Mouse (Mus musculus): Measurements from ENCODE around the gene Scpep1. TPM values are rescaled to one million over a fixed set of nuclear protein-coding genes. Genes with fewer than 3 reads are reported as not detected.

Gene Scpep1
- total and polyA plus RNA-seq, 2 experiments from 2014 or later = 26.0 to 33.3 TPM

GRCm38 (mm10) chr11:88948896-88949295 lies 6.4 kb downstream of the Scpep1 start:
- Histone ChIP-seq H3K27me3 (ENCODE audit: insufficient read depth, low read length) (no peaks in the 10 kb centered on the region), H3K9me3 (ENCODE audit: low read length) (no peaks in the 10 kb centered on the region), H3K27ac (no peak overlapping the region), H3K4me3 (ENCODE audit: low read length) (no peak overlapping the region), H3K36me3 (ENCODE audit: insufficient read depth, low read length) (peaks cover 21% of the 10 kb centered on the region), H3K4me2 (ENCODE audit: low read depth, low read length) (no peak overlapping the region), H3K9ac (replicated peaks; ENCODE audit: low read length) (no peak overlapping the region), H3K4me1 (ENCODE audit: insufficient read depth, low read length) (peaks cover 3% of the 10 kb centered on the region; the same call in 1 of the 2 replicates)
- no peak for DNase-seq (ENCODE audit: low spot score)
- no peak for ATAC-seq
- WGBS = 75% methylated on average over 8 of the region's 8 CpGs
- no peak for TF ChIP-seq CTCF (IDR thresholded peaks at IDR 0.05; ENCODE audit: low read depth)

DNA sequence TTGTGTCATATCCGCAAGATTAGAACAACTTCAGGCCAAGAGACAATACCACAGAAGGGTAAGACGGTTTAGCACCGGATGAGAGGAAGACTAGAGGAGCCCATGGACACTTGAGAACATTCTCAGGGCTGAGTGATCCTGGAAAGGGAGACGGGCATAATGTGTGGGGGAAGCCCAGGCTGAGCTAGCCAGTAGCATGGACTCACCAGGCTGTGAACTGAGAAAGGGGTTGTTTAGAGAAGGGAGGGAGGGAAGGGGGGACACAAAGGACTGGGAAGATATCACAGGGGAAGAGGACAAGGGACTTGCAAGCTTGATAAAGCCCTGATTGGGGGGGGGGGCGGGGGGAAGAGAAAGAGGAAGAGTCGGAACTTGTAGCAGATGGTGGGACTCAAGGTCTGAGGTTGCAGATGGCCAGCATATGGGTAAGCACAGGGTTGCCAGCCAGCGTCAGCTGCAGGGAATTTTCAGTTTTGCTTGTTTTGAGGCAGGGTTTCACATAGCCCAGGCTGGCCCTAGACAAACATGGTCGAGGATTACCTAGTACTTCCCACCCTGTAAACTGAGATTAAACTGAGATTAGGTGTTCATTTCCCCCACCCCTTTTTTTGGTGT lies 9.2 kb downstream of the Scpep1 start:
- no peak for DNase-seq (ENCODE audit: low spot score)
- Histone ChIP-seq H3K36me3 (ENCODE audit: insufficient read depth, low read length) (peaks cover 22% of the 10 kb centered on the region), H3K27ac (no peak overlapping the region), H3K4me1 (ENCODE audit: insufficient read depth, low read length) (no peaks in the 10 kb centered on the region), H3K4me2 (ENCODE audit: low read depth, low read length) (no peak overlapping the region), H3K27me3 (ENCODE audit: insufficient read depth, low read length) (no peaks in the 10 kb centered on the region), H3K4me3 (ENCODE audit: low read length) (no peak overlapping the region), H3K9me3 (ENCODE audit: low read length) (no peaks in the 10 kb centered on the region), H3K9ac (replicated peaks; ENCODE audit: low read length) (no peak overlapping the region)
- ATAC-seq = no peak
- TF ChIP-seq CTCF (IDR thresholded peaks at IDR 0.05; ENCODE audit: low read depth) = no peak
- WGBS = 72% methylated on average over 7 of the region's 8 CpGs

GRCm38 (mm10) chr11:88941489-88941888 lies 13.8 kb downstream of the Scpep1 start:
- 81% methylated on average over 12 of the region's 12 CpGs for WGBS
- H3K27ac ChIP-seq = no peak overlapping the region
- H3K4me2 ChIP-seq (ENCODE audit: low read depth, low read length) = no peak overlapping the region
- no peaks in the 10 kb centered on the region for H3K4me1 ChIP-seq (ENCODE audit: insufficient read depth, low read length)
- no peak for ATAC-seq
- H3K36me3 ChIP-seq (ENCODE audit: insufficient read depth, low read length) = peaks cover 18% of the 10 kb centered on the region; the same call in 1 of the 2 replicates
- no peak for TF ChIP-seq CTCF (IDR thresholded peaks at IDR 0.05; ENCODE audit: low read depth)
- H3K27me3 ChIP-seq (ENCODE audit: insufficient read depth, low read length) = no peaks in the 10 kb centered on the region
- H3K9ac ChIP-seq (replicated peaks; ENCODE audit: low read length) = no peak overlapping the region
- no peak overlapping the region for H3K4me3 ChIP-seq (ENCODE audit: low read length)
- H3K9me3 ChIP-seq (ENCODE audit: low read length) = no peaks in the 10 kb centered on the region
- DNase-seq (ENCODE audit: low spot score) = no peak

DNA sequence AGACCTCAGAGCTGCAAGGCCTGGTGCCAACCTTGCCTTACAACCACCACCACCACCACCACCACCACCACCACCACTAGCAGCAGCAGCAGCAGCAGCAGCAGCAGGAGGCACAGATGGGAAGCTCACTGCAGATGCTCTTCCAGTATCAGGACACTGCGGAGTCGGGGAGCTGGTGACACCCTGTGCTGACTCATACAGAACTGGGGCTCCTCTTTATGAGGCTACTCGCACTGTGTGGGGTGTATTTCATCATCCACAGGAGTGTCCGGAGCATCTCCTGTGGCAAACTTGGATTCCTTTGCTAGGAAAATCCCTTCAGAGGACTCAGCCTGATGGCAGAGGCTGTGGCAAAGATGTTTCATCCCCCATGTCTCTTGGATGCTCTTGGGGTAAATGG lies 15.6 kb downstream of the Scpep1 start:
- no peaks in the 10 kb centered on the region for H3K9me3 ChIP-seq (ENCODE audit: low read length)
- no peak overlapping the region for H3K4me2 ChIP-seq (ENCODE audit: low read depth, low read length)
- H3K9ac ChIP-seq (replicated peaks; ENCODE audit: low read length) = no peak overlapping the region
- no peaks in the 10 kb centered on the region for H3K27me3 ChIP-seq (ENCODE audit: insufficient read depth, low read length)
- H3K4me3 ChIP-seq (ENCODE audit: low read length) = no peak overlapping the region
- H3K27ac ChIP-seq = no peak overlapping the region
- no peaks in the 10 kb centered on the region for H3K4me1 ChIP-seq (ENCODE audit: insufficient read depth, low read length)
- DNase-seq (ENCODE audit: low spot score) = no peak
- TF ChIP-seq CTCF (IDR thresholded peaks at IDR 0.05; ENCODE audit: low read depth) = no peak
- no peak for ATAC-seq
- H3K36me3 ChIP-seq (ENCODE audit: insufficient read depth, low read length) = peaks cover 13% of the 10 kb centered on the region; the same call in 1 of the 2 replicates
- 93% methylated on average over 4 of the region's 4 CpGs for WGBS

DNA sequence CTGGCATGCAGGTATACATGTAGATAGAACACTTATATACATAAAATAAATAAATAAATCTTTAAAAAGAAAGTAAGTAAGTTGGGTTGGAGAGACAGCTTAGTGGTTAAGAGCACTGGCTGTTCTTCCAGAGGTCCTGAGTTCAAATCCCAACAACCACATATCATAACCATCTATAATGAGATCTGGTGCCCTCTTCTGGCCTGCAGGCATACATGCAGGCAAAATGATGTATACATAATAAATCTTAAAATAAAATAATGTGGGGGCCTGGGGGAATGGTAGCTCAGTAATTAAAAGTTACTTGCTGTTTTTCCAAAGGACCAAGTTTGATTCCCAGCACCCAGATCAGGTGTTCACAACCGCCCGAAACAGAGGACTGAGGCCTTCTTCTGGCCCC lies 16.5 kb downstream of the Scpep1 start:
- Histone ChIP-seq H3K9me3 (ENCODE audit: low read length) (no peaks in the 10 kb centered on the region), H3K4me2 (ENCODE audit: low read depth, low read length) (no peak overlapping the region), H3K27me3 (ENCODE audit: insufficient read depth, low read length) (no peaks in the 10 kb centered on the region), H3K9ac (replicated peaks; ENCODE audit: low read length) (no peak overlapping the region), H3K36me3 (ENCODE audit: insufficient read depth, low read length) (peaks cover 12% of the 10 kb centered on the region; the same call in 1 of the 2 replicates), H3K4me1 (ENCODE audit: insufficient read depth, low read length) (no peaks in the 10 kb centered on the region), H3K4me3 (ENCODE audit: low read length) (no peak overlapping the region), H3K27ac (no peak overlapping the region)
- 98% methylated on average over 2 of the region's 2 CpGs for WGBS
- no peak for ATAC-seq
- TF ChIP-seq CTCF (IDR thresholded peaks at IDR 0.05; ENCODE audit: low read depth) = no peak
- DNase-seq (ENCODE audit: low spot score) = no peak

GRCm38 (mm10) chr11:88937886-88938285 lies 17.4 kb downstream of the Scpep1 start:
- Histone ChIP-seq H3K4me2 (ENCODE audit: low read depth, low read length) (no peak overlapping the region), H3K27ac (no peak overlapping the region), H3K9me3 (ENCODE audit: low read length) (no peaks in the 10 kb centered on the region), H3K4me3 (ENCODE audit: low read length) (no peak overlapping the region), H3K9ac (replicated peaks; ENCODE audit: low read length) (no peak overlapping the region), H3K4me1 (ENCODE audit: insufficient read depth, low read length) (no peaks in the 10 kb centered on the region), H3K36me3 (ENCODE audit: insufficient read depth, low read length) (peaks cover 16% of the 10 kb centered on the region), H3K27me3 (ENCODE audit: insufficient read depth, low read length) (no peaks in the 10 kb centered on the region)
- TF ChIP-seq CTCF (IDR thresholded peaks at IDR 0.05; ENCODE audit: low read depth) = no peak
- no peak for DNase-seq (ENCODE audit: low spot score)
- 94% methylated on average over 2 of the region's 2 CpGs for WGBS
- ATAC-seq = no peak

Measured in hindbrain, postnatal 0 days (tissue).